Mouse (Mus musculus) skeletal muscle tissue, adult 2 months (tissue): ENCODE measurements around the gene Gphb5.

ENCODE experiments used
- DNase-seq: peaks from one replicate; pipeline ENCODE4 v3.0.0-alpha.2; 2012; ENCODE audit warnings: low read depth, low spot score

Gene Gphb5

GRCm38 (mm10) chr12:75394011-75394773, 22.4 kb downstream of the Gphb5 start:
- no peak for DNase-seq

GRCm38 (mm10) chr12:75391526-75391925, 25.1 kb downstream of the Gphb5 start:
- no peak for DNase-seq

GRCm38 (mm10) chr12:75389308-75390135, 27.1 kb downstream of the Gphb5 start:
- DNase-seq, result no peak

- no peak for DNase-seq
Observed at GRCm38 (mm10) chr12:75388521-75388920, 28.1 kb downstream of the Gphb5 start.

- DNase-seq, result peak; percentile 64
Observed at GRCm38 (mm10) chr12:75387846-75388245, 28.7 kb downstream of the Gphb5 start.

GRCm38 (mm10) chr12:75387156-75387555, 29.4 kb downstream of the Gphb5 start:
- peak; percentile 74 for DNase-seq

GRCm38 (mm10) chr12:75386731-75387130, 29.9 kb downstream of the Gphb5 start:
- DNase-seq, result no peak

- no peak for DNase-seq
Observed at GRCm38 (mm10) chr12:75376126-75376525, 40.5 kb downstream of the Gphb5 start.

GRCm38 (mm10) chr12:75375060-75375459, 41.5 kb downstream of the Gphb5 start:
- DNase-seq, result no peak

GRCm38 (mm10) chr12:75374437-75374836, 42.1 kb downstream of the Gphb5 start:
- DNase-seq, result no peak

- peak; percentile 78 for DNase-seq
Observed at GRCm38 (mm10) chr12:75369418-75369851, 47.1 kb downstream of the Gphb5 start.

GRCm38 (mm10) chr12:75368527-75368926, 48.1 kb downstream of the Gphb5 start:
- peak; percentile 57 for DNase-seq

- no peak for DNase-seq
Observed at GRCm38 (mm10) chr12:75367371-75367770, 49.2 kb downstream of the Gphb5 start.

GRCm38 (mm10) chr12:75365621-75366124, 50.9 kb downstream of the Gphb5 start:
- no peak for DNase-seq

- DNase-seq, result no peak
Observed at GRCm38 (mm10) chr12:75364416-75364815, 52.2 kb downstream of the Gphb5 start.

GRCm38 (mm10) chr12:75362456-75362855, 54.1 kb downstream of the Gphb5 start:
- no peak for DNase-seq
